Mouse (Mus musculus) frontal cortex, postnatal 25 days (tissue): ENCODE measurements around the gene Chrna1.

Experiments
- DNase-seq, 2 experiments: peaks; one replicate each; pipeline ENCODE4 v3.0.0; 2022; ENCODE audit warnings: low spot score in 2 of 2

The Chrna1 gene

GRCm38 (mm10) chr2:73580166-73580565, at the start of gene Chrna1:
TSS of gene Chrna1 (minus strand) at chr2:73580338.
- DNase-seq: no peak

GRCm38 (mm10) chr2:73618486-73619052, 38.4 kb upstream of the Chrna1 start:
- no peak for DNase-seq

- no peak for DNase-seq
Observed at GRCm38 (mm10) chr2:73616434-73617057, 36.4 kb upstream of the Chrna1 start.

- DNase-seq: no peak
Observed at GRCm38 (mm10) chr2:73615456-73615855, 35.3 kb upstream of the Chrna1 start.

- DNase-seq: no peak
Observed at GRCm38 (mm10) chr2:73614303-73614702, 34.2 kb upstream of the Chrna1 start.

GRCm38 (mm10) chr2:73612941-73613340, 32.8 kb upstream of the Chrna1 start:
- DNase-seq: no peak

GRCm38 (mm10) chr2:73612367-73612914, 32.3 kb upstream of the Chrna1 start:
- no peak for DNase-seq

GRCm38 (mm10) chr2:73611798-73612197, 31.7 kb upstream of the Chrna1 start:
- DNase-seq: no peak

- DNase-seq: no peak
Observed at GRCm38 (mm10) chr2:73609724-73610210, 29.6 kb upstream of the Chrna1 start.

GRCm38 (mm10) chr2:73609067-73609723, 29.1 kb upstream of the Chrna1 start:
- DNase-seq: no peak

- DNase-seq: no peak
Observed at GRCm38 (mm10) chr2:73608391-73608790, 28.3 kb upstream of the Chrna1 start.

GRCm38 (mm10) chr2:73607609-73608008, 27.5 kb upstream of the Chrna1 start:
- DNase-seq: no peak

- DNase-seq: no peak
Observed at GRCm38 (mm10) chr2:73607146-73607545, 27.0 kb upstream of the Chrna1 start.

GRCm38 (mm10) chr2:73606616-73607015, 26.5 kb upstream of the Chrna1 start:
- DNase-seq: no peak

- peak; percentile 61 to 73 for DNase-seq
Observed at GRCm38 (mm10) chr2:73605077-73605476, 24.9 kb upstream of the Chrna1 start.

- DNase-seq: no peak
Observed at GRCm38 (mm10) chr2:73604579-73604978, 24.4 kb upstream of the Chrna1 start.

- no peak for DNase-seq
Observed at GRCm38 (mm10) chr2:73600650-73601049, 20.5 kb upstream of the Chrna1 start.

- DNase-seq: no peak
Observed at GRCm38 (mm10) chr2:73597772-73598171, 17.6 kb upstream of the Chrna1 start.

- peak in 1 of 2 experiments; percentile 71 for DNase-seq
Observed at GRCm38 (mm10) chr2:73596786-73597185, 16.6 kb upstream of the Chrna1 start.

- DNase-seq: no peak
Observed at GRCm38 (mm10) chr2:73596326-73596725, 16.2 kb upstream of the Chrna1 start.

- no peak for DNase-seq
Observed at GRCm38 (mm10) chr2:73593101-73593439, 12.9 kb upstream of the Chrna1 start.

- DNase-seq: no peak
Observed at GRCm38 (mm10) chr2:73592231-73593100, 12.3 kb upstream of the Chrna1 start.
